Mouse (Mus musculus): Measurements from ENCODE around the gene Prpf4b. TPM values are rescaled to one million over a fixed set of nuclear protein-coding genes. Genes with fewer than 3 reads are reported as not detected.
"Not testable (repeated sequence)": the region's sequence is repeated elsewhere in the genome, so short reads cannot be mapped to it uniquely, and the experiment has no call there.

Prpf4b gene
- polyA plus RNA-seq, 1 experiment from 2014 or later: 80.5 TPM

DNA sequence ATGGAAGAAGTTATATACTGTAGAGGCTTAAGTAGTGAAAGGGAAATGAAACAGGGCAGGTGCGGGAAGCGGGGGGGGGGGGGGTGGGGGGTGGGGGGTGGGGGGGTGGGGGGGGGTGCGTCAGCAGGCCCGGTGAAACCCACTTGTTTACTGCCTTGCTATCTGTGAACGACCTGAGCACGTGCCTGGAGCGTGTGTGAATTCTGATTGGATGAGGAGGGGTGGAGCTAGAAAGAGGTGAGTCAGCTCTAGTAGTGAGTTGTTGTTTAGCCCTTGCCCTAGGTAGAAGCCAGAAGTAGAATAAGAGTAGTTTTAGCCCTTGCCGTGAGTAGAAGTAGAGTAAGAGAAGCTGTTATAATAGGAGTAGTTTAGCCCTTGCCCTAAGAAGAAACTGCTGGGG is 13.9 kb upstream of the Prpf4b start:
- H3K27me3 ChIP-seq (ENCODE audit: control insufficient read depth, insufficient read depth, low read length); H3K36me3 ChIP-seq (ENCODE audit: control insufficient read depth, insufficient read depth, low read length); H3K4me1 ChIP-seq (ENCODE audit: control insufficient read depth, insufficient read depth, low read length); H3K4me2 ChIP-seq; H3K9ac ChIP-seq (ENCODE audit: low read depth, low read length); H3K4me3 ChIP-seq (ENCODE audit: low read depth, low read length); H3K9me3 ChIP-seq (replicated peaks; ENCODE audit: control insufficient read depth, low read length): not testable (repeated sequence)
- 0 out of 2 replicates have a peak overlapping the region, but pooled peaks have one; percentile 54 for H3K27ac ChIP-seq (ENCODE audit: low read depth, low read length)
- ATAC-seq (replicated peaks; ENCODE audit: insufficient number of reproducible peaks, low FRiP score, low TSS enrichment): 0 out of 2 replicates have a peak, but pooled peaks have one; percentile 65
- WGBS (ENCODE audit: insufficient replicate concordance): 34% methylated on average over 6 of the region's 8 CpGs

DNA sequence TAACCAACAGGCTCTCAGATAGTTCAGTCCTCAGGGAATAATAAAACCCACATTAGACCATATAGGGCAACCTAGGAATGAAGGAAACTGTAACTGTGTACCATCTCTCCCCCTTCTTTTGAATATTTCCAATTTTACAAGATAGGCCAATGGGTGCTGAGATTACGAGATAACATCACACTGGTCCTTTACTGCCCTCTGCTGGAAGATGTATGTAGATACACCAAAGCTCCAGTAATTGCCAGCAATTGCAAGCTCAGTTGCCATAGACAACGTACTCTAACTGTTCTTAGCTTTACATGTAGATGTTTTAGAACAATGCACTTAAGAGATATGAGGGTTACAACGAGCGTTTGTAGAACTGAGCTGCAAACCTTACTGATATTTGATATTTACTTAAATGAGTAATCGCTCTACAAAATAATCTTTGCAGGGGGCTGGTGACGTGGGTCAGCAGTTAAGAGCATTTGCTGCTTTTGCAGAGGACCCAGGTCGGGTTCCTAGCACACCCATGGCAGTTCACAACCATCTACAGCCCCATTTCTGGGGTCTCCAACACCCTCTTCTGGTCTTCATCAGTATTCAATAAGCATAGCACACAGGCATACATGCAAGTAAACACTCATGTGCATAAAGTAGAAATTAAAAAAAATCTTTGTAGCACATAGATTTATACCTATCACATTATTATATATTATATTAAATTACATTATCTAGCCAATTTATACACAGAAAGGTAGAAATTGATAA is 10.5 kb upstream of the Prpf4b start:
- H3K36me3 ChIP-seq (ENCODE audit: control insufficient read depth, insufficient read depth, low read length): no peaks in the 10 kb centered on the region
- no peak for ATAC-seq (replicated peaks; ENCODE audit: insufficient number of reproducible peaks, low FRiP score, low TSS enrichment)
- whole genome bisulfite sequencing (ENCODE audit: insufficient replicate concordance): 36% methylated on average over 7 of the region's 7 CpGs

DNA sequence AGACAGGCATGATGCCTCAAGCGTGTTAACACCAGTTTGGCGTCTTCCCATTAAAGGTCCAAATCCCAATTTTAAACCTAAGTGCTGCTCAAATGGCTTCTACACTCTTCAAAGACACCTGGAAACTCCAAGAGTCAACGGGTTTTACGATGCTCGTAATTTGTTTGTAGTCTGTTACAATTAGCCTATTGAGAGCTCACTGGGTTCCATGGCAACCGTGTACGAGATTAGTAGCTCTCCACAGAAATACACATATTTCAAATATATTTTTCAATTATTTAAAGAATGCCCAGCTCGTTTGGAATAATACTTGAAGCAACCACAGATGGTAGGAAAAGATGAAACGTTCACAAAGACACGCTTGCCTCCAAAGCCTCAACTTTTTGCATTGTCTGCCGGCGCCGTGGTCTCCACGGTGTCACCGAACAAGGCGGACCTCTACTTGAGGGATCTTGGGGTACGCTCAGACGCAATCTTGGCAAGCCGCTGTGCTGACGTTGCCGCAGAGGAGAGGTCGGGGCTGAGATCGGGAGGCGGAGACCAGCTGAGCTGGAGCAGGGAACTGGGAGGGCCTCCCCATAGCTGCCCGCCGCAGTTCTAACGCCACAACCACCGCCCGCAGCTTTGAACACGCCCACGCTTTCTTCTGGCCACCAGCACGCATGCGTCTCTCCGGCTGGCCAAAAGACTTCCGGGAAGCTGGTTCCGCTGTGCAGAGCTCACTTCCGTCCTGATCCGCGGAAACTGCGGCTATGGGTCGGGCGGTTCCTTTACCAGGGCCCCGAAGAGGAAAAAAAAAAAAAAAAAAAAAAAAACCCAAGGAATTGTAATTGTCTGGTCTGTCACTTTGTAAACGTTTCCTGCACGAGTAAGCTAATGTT is 1.1 kb upstream of the Prpf4b start:
- peak; percentile 96 for ATAC-seq (replicated peaks; ENCODE audit: insufficient number of reproducible peaks, low FRiP score, low TSS enrichment)
- Histone ChIP-seq H3K4me2 (peak overlapping the region; percentile 73), H3K9me3 (replicated peaks; ENCODE audit: control insufficient read depth, low read length) (no peaks in the 10 kb centered on the region), H3K36me3 (ENCODE audit: control insufficient read depth, insufficient read depth, low read length) (no peaks in the 10 kb centered on the region), H3K4me3 (ENCODE audit: low read depth, low read length) (peak overlapping the region; percentile 86), H3K4me1 (ENCODE audit: control insufficient read depth, insufficient read depth, low read length) (peaks cover 14% of the 10 kb centered on the region), H3K27me3 (ENCODE audit: control insufficient read depth, insufficient read depth, low read length) (no peaks in the 10 kb centered on the region), H3K9ac (ENCODE audit: low read depth, low read length) (peak overlapping the region; percentile 65), H3K27ac (ENCODE audit: low read depth, low read length) (peak overlapping the region; percentile 99)
- 3% methylated on average over 45 of the region's 45 CpGs for WGBS (ENCODE audit: insufficient replicate concordance)

More for the DNA sequence above, 10.5 kb upstream of the Prpf4b start:
- Histone ChIP-seq H3K4me2 (no peak overlapping the region), H3K27me3 (ENCODE audit: control insufficient read depth, insufficient read depth, low read length) (no peaks in the 10 kb centered on the region), H3K9me3 (replicated peaks; ENCODE audit: control insufficient read depth, low read length) (no peaks in the 10 kb centered on the region), H3K4me3 (ENCODE audit: low read depth, low read length) (no peak overlapping the region), H3K4me1 (ENCODE audit: control insufficient read depth, insufficient read depth, low read length) (no peaks in the 10 kb centered on the region), H3K9ac (ENCODE audit: low read depth, low read length) (no peak overlapping the region), H3K27ac (ENCODE audit: low read depth, low read length) (no peak overlapping the region)

DNA sequence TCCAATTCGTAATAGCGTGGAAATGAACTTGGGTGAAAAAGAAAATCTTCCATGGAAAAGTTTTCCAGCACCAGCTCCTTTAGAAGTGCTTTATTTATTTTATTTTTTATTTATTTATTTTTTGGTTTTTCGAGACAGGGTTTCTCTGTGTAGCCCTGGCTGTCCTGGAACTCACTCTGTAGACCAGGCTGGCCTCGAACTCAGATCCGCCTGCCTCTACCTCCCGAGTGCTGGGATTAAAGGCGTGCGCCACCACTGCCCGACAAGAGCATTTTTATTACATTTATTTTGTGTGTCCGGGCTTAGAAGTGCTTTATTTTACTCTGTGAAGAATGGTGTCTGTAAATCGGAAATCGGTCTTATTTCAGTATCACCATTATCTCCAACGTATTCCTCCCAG is 366 bp upstream of the Prpf4b start:
- peak overlapping the region; percentile 99 for H3K27ac ChIP-seq (ENCODE audit: low read depth, low read length)
- ATAC-seq (replicated peaks; ENCODE audit: insufficient number of reproducible peaks, low FRiP score, low TSS enrichment); H3K27me3 ChIP-seq (ENCODE audit: control insufficient read depth, insufficient read depth, low read length); H3K36me3 ChIP-seq (ENCODE audit: control insufficient read depth, insufficient read depth, low read length); H3K9me3 ChIP-seq (replicated peaks; ENCODE audit: control insufficient read depth, low read length): not testable (repeated sequence)
- peak overlapping the region; percentile 86 for H3K4me3 ChIP-seq (ENCODE audit: low read depth, low read length)
- H3K4me2 ChIP-seq: peak overlapping the region; percentile 73
- H3K9ac ChIP-seq (ENCODE audit: low read depth, low read length): peak overlapping the region; percentile 96
- 18% methylated on average over 13 of the region's 13 CpGs for WGBS (ENCODE audit: insufficient replicate concordance)
- peaks cover 14% of the 10 kb centered on the region for H3K4me1 ChIP-seq (ENCODE audit: control insufficient read depth, insufficient read depth, low read length)

DNA sequence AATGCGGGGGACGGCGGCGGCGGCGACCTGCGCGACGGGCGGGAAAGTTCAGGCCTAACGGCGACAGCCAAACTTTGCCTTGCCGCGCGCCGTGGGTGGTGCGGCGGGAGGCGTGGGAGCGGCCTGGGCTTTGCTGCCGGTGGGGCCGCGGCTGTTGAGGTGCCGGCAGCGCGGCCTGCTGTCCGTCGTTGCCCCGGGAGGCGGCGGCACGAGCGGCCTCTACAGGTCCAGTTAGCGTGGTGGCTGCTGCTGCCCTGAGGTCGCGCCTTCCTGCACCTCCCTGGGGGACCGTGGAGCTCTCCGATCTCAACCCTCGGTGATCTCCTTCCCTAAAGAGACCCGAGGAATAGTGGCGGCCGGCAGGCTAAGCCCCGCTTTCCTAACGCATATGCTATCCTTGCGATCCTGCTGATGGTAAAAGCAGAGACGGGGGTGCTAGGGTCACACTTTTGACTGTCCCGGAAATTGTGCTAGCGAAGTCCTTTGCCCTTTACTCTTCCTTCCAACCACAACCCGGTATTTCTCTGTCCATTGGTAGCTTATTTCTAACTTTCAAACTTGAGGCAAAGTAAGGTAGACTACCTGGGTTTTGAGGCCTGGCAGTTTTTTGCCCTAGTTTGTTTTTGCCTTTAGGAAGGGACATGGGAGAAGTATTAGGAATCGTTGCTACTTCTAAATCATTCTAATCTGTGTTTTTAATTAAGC is 791 bp downstream of the Prpf4b start:
- H3K4me1 ChIP-seq (ENCODE audit: control insufficient read depth, insufficient read depth, low read length): peaks cover 14% of the 10 kb centered on the region
- peak; percentile 43; the same call in 1 of the 2 replicates for ATAC-seq (replicated peaks; ENCODE audit: insufficient number of reproducible peaks, low FRiP score, low TSS enrichment)
- no peaks in the 10 kb centered on the region; the same call in 1 of the 2 replicates for H3K36me3 ChIP-seq (ENCODE audit: control insufficient read depth, insufficient read depth, low read length)
- H3K27ac ChIP-seq (ENCODE audit: low read depth, low read length): peak overlapping the region; percentile 99
- H3K4me2 ChIP-seq: peak overlapping the region; percentile 73
- peak overlapping the region; percentile 86 for H3K4me3 ChIP-seq (ENCODE audit: low read depth, low read length)
- H3K9ac ChIP-seq (ENCODE audit: low read depth, low read length): peak overlapping the region; percentile 96
- no peaks in the 10 kb centered on the region for H3K27me3 ChIP-seq (ENCODE audit: control insufficient read depth, insufficient read depth, low read length)
- H3K9me3 ChIP-seq (replicated peaks; ENCODE audit: control insufficient read depth, low read length): no peaks in the 10 kb centered on the region
- WGBS (ENCODE audit: insufficient replicate concordance): under 1% methylated on average over 48 of the region's 50 CpGs

DNA sequence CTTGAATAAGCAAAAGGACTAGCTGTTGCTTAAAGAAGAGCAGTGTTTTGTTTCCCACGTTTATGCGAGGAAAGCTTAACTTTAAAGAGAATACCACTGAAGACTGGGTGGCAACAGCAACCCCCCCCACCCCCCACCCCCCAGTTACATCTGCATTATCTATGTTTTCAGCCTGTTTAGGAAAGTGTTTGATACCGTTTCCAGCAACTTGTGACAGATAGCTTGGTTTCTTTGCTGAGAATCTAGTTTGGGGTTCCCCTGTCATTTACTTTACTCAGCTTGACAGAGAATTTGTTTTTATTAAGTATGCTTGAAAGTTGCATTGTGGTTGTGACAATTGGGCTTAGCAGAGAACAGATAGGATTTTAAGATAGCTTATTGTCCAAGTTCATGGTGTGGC is 1.4 kb downstream of the Prpf4b start:
- Histone ChIP-seq H3K4me3 (ENCODE audit: low read depth, low read length) (peak overlapping the region; percentile 86), H3K27me3 (ENCODE audit: control insufficient read depth, insufficient read depth, low read length) (no peaks in the 10 kb centered on the region), H3K36me3 (ENCODE audit: control insufficient read depth, insufficient read depth, low read length) (no peaks in the 10 kb centered on the region; the same call in 1 of the 2 replicates), H3K4me1 (ENCODE audit: control insufficient read depth, insufficient read depth, low read length) (peaks cover 14% of the 10 kb centered on the region), H3K9ac (ENCODE audit: low read depth, low read length) (peak overlapping the region; percentile 96), H3K27ac (ENCODE audit: low read depth, low read length) (0 out of 2 replicates have a peak overlapping the region, but pooled peaks have one; percentile 99), H3K9me3 (replicated peaks; ENCODE audit: control insufficient read depth, low read length) (no peaks in the 10 kb centered on the region), H3K4me2 (peak overlapping the region; percentile 73)
- ATAC-seq (replicated peaks; ENCODE audit: insufficient number of reproducible peaks, low FRiP score, low TSS enrichment): no peak
- WGBS (ENCODE audit: insufficient replicate concordance): 8% methylated on average over 3 of the region's 3 CpGs

DNA sequence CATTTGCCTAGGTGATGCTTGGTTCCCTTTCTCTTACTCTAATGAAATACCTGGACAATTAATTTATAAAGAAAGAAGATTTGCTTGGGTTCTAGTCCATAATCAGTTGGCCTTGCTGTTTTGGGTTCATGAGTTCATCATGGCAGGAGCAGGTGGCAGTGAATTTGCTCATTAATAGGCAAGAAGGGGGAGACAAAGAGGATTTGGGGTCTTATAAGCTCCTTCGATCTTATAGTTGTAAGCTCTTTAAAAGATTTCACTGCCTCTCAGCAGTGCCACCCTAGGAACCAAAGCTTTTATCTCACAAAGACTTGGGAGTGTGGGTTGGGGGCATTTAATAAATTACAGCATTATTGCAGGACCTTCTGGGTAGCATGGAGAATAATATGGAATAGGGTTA is 17.8 kb downstream of the Prpf4b start:
- 89% methylated on average over 1 of the region's 1 CpGs for WGBS (ENCODE audit: insufficient replicate concordance)
- no peak overlapping the region for H3K4me3 ChIP-seq (ENCODE audit: low read depth, low read length)
- no peaks in the 10 kb centered on the region for H3K4me1 ChIP-seq (ENCODE audit: control insufficient read depth, insufficient read depth, low read length)
- peaks cover 36% of the 10 kb centered on the region for H3K36me3 ChIP-seq (ENCODE audit: control insufficient read depth, insufficient read depth, low read length)
- H3K9me3 ChIP-seq (replicated peaks; ENCODE audit: control insufficient read depth, low read length): no peaks in the 10 kb centered on the region
- no peaks in the 10 kb centered on the region for H3K27me3 ChIP-seq (ENCODE audit: control insufficient read depth, insufficient read depth, low read length)
- no peak for ATAC-seq (replicated peaks; ENCODE audit: insufficient number of reproducible peaks, low FRiP score, low TSS enrichment)
- H3K27ac ChIP-seq (ENCODE audit: low read depth, low read length): no peak overlapping the region
- no peak overlapping the region for H3K9ac ChIP-seq (ENCODE audit: low read depth, low read length)
- no peak overlapping the region for H3K4me2 ChIP-seq

DNA sequence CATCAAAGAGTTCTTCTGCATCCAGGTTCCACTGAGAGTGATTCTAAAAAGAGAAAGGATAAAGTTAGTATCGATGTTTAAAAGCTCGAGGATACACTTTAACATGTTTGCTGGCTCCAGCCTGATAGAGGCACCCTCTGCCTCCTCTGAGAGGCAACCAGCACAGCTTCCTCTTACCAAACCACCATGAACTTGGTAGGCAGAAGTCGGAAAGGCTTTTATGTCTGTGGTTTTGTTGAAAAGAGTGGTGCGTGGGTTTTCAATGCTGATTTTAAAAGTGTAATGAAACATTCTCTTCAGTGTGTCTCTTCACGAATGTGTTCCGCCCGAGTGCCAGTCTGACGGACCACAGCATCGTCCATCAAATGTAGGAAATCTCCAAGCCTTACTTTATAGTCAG is 39.5 kb downstream of the Prpf4b start:
- Histone ChIP-seq H3K4me2 (no peak overlapping the region), H3K9ac (ENCODE audit: low read depth, low read length) (no peak overlapping the region), H3K4me3 (ENCODE audit: low read depth, low read length) (no peak overlapping the region), H3K27ac (ENCODE audit: low read depth, low read length) (no peak overlapping the region), H3K4me1 (ENCODE audit: control insufficient read depth, insufficient read depth, low read length) (peaks cover 4% of the 10 kb centered on the region; the same call in 1 of the 2 replicates), H3K9me3 (replicated peaks; ENCODE audit: control insufficient read depth, low read length) (no peaks in the 10 kb centered on the region), H3K27me3 (ENCODE audit: control insufficient read depth, insufficient read depth, low read length) (no peaks in the 10 kb centered on the region), H3K36me3 (ENCODE audit: control insufficient read depth, insufficient read depth, low read length) (no peaks in the 10 kb centered on the region)
- no peak for ATAC-seq (replicated peaks; ENCODE audit: insufficient number of reproducible peaks, low FRiP score, low TSS enrichment)
- 82% methylated on average over 9 of the region's 9 CpGs for WGBS (ENCODE audit: insufficient replicate concordance)
